Mouse (Mus musculus): ENCODE measurements around the gene S100a5. TPM values are rescaled to one million over a fixed set of nuclear protein-coding genes. Genes with fewer than 3 reads are reported as not detected.

S100a5 gene
- polyA plus RNA-seq, 1 experiment from 2014 or later, result 4.5 TPM

DNA sequence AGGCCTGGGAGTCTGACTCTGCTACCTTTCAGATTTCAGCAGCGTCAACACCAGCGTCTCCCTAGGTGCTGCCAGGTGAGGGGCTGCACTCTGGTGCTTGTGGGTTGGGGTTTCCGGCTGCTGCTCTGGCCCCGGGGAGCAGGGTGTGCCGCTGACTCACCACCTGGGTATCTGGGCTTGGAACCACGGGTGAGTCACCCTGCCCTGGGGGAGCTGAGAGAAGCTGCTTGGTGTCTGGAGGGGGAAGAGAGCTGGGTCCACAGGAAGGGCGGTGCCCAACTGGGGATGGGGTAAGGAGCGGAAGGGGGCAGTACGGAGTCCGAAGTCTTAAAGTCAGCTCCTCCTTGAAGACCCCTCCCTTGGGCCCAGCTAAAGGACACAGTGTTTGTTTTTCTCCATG lies 21.4 kb upstream of the S100a5 start:
- 45% methylated on average over 10 of the region's 10 CpGs for WGBS
- H3K27ac ChIP-seq, result peak overlapping the region; percentile 89
- no peak overlapping the region for H3K9ac ChIP-seq
- H3K4me1 ChIP-seq, result peaks cover 33% of the 10 kb centered on the region
- H3K27me3 ChIP-seq (replicated peaks), result no peaks in the 10 kb centered on the region
- peak; percentile 83 for ATAC-seq (ENCODE audit: insufficient read depth, low FRiP score, low read depth)
- no peaks in the 10 kb centered on the region for H3K9me3 ChIP-seq
- H3K4me3 ChIP-seq (replicated peaks), result no peak overlapping the region
- no peaks in the 10 kb centered on the region for H3K36me3 ChIP-seq
- peak overlapping the region; percentile 13; the same call in 1 of the 2 replicates for H3K4me2 ChIP-seq

DNA sequence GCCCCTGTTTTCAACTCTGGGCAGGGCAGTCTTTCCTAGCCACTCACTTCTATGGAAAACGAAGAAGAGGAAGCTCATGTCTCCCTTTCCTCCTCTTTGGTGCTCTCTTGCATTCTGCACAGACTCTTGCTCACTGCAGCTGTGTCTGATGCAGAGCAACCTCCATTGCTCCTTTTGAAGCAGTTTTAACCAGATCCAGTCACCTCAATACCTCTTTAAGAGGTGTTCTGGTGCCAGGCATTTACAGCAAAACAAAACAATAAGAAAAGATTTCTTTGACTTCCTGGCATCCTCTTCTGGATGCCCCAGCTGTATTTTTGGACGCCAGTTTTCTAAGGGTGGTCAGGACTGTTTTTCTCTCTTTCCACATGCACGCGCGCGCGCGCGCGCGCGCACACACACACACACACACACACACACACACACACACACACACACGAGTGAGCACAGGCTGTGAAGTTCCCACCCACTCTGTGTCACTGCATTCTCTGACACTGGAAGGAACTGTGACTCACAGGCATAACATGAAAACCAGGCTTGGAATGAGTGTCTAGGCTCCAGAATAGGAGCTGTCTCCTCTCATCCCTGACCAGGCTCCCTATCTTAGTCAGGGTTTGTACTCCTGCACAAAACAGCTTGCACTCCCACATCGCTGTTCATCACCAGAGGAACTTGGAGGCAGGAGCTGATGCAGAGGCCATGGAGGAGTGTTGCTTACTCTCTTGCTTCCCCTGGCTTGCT lies 20.8 kb upstream of the S100a5 start:
- WGBS, result 85% methylated on average over 14 of the region's 14 CpGs
- ATAC-seq (ENCODE audit: insufficient read depth, low FRiP score, low read depth), result no peak
- H3K4me2 ChIP-seq, result peak overlapping the region; percentile 13; the same call in 1 of the 2 replicates

DNA sequence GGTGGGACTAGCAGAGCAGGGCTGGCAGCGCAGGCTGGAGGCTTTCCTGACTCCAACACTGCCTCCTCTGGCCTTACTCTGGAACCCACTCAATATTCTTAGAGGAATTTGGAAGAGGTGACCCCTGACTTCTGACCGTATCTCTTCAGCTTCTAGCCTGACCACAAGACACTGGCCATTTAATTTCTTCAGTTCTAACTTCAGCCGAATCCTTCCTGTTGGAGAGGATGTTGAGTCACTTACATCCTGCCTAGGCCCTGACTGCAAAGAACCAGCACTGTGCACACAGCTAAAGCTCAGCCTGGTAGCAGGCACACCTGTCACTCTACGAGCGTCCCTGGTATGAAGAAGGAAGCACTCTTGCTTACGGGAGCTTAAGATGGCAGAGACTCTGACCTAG lies 18.9 kb upstream of the S100a5 start:
- Histone ChIP-seq H3K36me3 (no peaks in the 10 kb centered on the region), H3K4me2 (no peak overlapping the region), H3K9ac (no peak overlapping the region), H3K27me3 (replicated peaks) (no peaks in the 10 kb centered on the region), H3K4me3 (replicated peaks) (no peak overlapping the region), H3K27ac (peak overlapping the region; percentile 57; the same call in 1 of the 2 replicates), H3K4me1 (peaks cover 25% of the 10 kb centered on the region), H3K9me3 (no peaks in the 10 kb centered on the region)
- no peak for ATAC-seq (ENCODE audit: insufficient read depth, low FRiP score, low read depth)
- WGBS, result 71% methylated on average over 6 of the region's 6 CpGs

More for the DNA sequence above, 20.8 kb upstream of the S100a5 start:
- Histone ChIP-seq H3K27me3 (replicated peaks) (no peaks in the 10 kb centered on the region), H3K9me3 (no peaks in the 10 kb centered on the region), H3K4me3 (replicated peaks) (no peak overlapping the region), H3K4me1 (peaks cover 33% of the 10 kb centered on the region), H3K27ac (peak overlapping the region; percentile 89), H3K9ac (no peak overlapping the region), H3K36me3 (no peaks in the 10 kb centered on the region)

DNA sequence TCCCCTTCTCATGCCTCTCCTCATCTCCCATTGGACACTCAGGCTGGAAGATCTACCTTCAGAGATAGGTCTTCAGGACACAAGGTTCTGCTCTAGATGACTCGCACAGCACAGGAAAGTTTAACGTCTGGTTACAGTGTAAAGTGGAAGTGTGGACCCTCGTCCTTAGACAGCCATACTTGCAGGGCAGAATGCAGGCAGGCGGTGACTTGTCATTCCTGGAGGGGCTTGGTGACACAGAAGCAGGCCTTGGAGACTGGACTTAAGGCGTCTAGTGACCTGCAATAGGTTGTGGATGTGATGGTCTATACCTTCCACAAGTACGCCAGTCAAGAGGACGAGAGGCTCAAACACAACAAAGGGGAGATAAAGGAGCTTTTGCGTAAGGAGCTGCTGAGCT lies 18.4 kb upstream of the S100a5 start, which contains the start of gene S100a2:
TSS of gene S100a2 (plus strand) at position 301 of the 400 bp plus-strand sequence.
- Histone ChIP-seq H3K27ac (peak within 1 kb of the TSS; percentile 57; the same call in 1 of the 2 replicates), H3K36me3 (no peaks in the 10 kb centered on the region)

DNA sequence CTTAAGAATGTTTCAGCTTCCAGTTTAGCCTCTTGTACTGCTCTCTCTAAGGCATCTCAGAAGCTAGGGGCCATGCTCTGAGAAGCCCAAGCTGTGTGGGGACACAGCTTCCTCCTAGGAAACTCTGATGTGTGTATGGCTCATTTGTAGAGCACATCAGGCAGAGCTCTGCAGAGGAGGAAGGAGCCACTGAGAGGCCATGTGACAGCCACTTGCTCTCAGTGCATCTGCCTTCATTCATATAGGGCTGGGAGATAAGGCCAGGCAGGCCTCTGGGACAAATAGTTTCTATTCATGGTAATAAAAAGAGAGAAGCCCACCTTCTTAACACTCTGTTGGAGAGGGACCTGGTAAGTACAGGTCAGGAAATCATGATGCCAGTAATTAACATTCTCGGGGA lies 13.9 kb upstream of the S100a5 start:
- Histone ChIP-seq H3K9ac (no peak overlapping the region), H3K36me3 (no peaks in the 10 kb centered on the region), H3K4me2 (no peak overlapping the region), H3K27me3 (replicated peaks) (no peaks in the 10 kb centered on the region), H3K9me3 (no peaks in the 10 kb centered on the region), H3K4me3 (replicated peaks) (no peak overlapping the region), H3K4me1 (no peaks in the 10 kb centered on the region), H3K27ac (no peak overlapping the region)
- ATAC-seq (ENCODE audit: insufficient read depth, low FRiP score, low read depth), result no peak
- WGBS, result 71% methylated on average over 1 of the region's 1 CpGs

More for the DNA sequence above, 18.4 kb upstream of the S100a5 start, which contains the start of gene S100a2:
- H3K9me3 ChIP-seq, result no peaks in the 10 kb centered on the region
- ATAC-seq (ENCODE audit: insufficient read depth, low FRiP score, low read depth), result no peak
- no peak within 1 kb of the TSS for H3K4me2 ChIP-seq
- peaks cover 24% of the 10 kb centered on the region; the same call in 1 of the 2 replicates for H3K4me1 ChIP-seq
- H3K27me3 ChIP-seq (replicated peaks), result no peaks in the 10 kb centered on the region
- 80% methylated on average over 8 of the region's 8 CpGs for WGBS
- H3K9ac ChIP-seq, result no peak within 1 kb of the TSS
- H3K4me3 ChIP-seq (replicated peaks), result no peak within 1 kb of the TSS

DNA sequence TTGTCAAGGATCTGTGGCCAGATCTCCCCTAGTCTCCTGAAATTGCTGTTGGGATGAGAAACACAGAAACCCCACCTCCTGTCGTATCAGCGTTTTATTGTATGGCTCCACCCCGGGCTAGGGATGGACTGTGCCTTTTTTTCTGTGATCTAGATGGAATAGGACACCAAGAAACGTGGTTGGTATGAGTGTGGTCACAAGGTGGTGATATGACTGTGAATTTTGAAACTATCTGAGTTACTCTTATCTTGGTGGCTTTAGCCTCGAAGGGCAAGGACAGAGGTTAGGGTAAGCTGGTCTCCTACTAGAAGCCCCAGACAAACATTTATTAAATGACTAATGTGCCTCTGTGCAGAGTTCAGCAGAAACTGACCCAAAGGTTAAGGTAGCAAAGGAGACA lies 12.8 kb upstream of the S100a5 start:
- H3K4me3 ChIP-seq (replicated peaks), result no peak overlapping the region
- H3K4me2 ChIP-seq, result no peak overlapping the region
- H3K27ac ChIP-seq, result no peak overlapping the region
- 54% methylated on average over 5 of the region's 5 CpGs for WGBS
- H3K9me3 ChIP-seq, result no peaks in the 10 kb centered on the region
- ATAC-seq (ENCODE audit: insufficient read depth, low FRiP score, low read depth), result no peak
- H3K36me3 ChIP-seq, result no peaks in the 10 kb centered on the region
- no peaks in the 10 kb centered on the region for H3K27me3 ChIP-seq (replicated peaks)
- no peaks in the 10 kb centered on the region for H3K4me1 ChIP-seq
- H3K9ac ChIP-seq, result no peak overlapping the region

DNA sequence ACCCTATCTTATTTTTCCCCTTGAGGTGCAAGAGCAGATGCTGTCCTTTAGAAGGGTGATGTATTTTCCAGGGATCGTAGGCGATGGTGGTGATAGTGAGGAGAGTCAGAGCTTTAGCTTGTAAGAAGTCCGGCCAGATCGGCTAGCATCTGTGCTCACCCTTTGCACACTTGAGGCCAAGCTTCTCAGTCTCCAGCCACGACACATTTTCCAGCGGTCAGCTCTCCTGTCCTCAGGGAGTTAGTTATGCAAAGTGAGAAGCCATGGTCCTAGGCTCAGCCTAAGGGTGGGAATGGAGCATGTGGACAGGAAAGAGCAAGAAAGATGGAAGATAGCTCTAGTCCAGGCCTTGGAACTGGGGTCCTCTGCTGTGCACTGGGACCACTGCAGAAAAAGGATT lies 11.5 kb upstream of the S100a5 start:
- H3K4me3 ChIP-seq (replicated peaks), result no peak overlapping the region
- H3K9ac ChIP-seq, result no peak overlapping the region
- H3K4me1 ChIP-seq, result no peaks in the 10 kb centered on the region
- H3K27ac ChIP-seq, result no peak overlapping the region
- no peaks in the 10 kb centered on the region for H3K36me3 ChIP-seq
- 94% methylated on average over 6 of the region's 6 CpGs for WGBS
- no peak overlapping the region for H3K4me2 ChIP-seq
- no peaks in the 10 kb centered on the region for H3K27me3 ChIP-seq (replicated peaks)
- H3K9me3 ChIP-seq, result no peaks in the 10 kb centered on the region
- ATAC-seq (ENCODE audit: insufficient read depth, low FRiP score, low read depth), result no peak

DNA sequence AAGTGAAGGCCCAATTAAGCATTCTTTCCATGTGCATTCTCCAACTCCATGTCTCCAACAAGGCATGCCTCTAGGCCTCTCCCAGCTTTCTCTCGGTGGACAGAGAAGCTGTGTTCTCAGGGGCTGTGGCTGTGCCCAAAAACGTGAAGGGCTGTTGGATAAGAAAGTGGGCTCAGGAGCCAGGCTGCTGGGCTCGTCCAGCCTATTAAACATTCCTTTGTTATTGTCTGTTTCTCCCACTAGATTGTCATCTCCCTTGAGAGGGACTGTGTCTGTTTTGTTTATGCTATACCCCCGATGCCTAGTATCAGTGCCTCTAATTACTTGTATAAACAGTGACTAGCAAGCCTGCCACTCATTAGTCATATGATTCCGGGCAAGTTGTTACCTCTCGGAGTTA lies 10.6 kb upstream of the S100a5 start:
- H3K4me2 ChIP-seq, result no peak overlapping the region
- H3K27ac ChIP-seq, result no peak overlapping the region
- ATAC-seq (ENCODE audit: insufficient read depth, low FRiP score, low read depth), result no peak
- no peaks in the 10 kb centered on the region for H3K27me3 ChIP-seq (replicated peaks)
- WGBS, result 31% methylated on average over 6 of the region's 6 CpGs
- no peak overlapping the region for H3K4me3 ChIP-seq (replicated peaks)
- no peaks in the 10 kb centered on the region for H3K4me1 ChIP-seq
- H3K9ac ChIP-seq, result no peak overlapping the region
- no peaks in the 10 kb centered on the region for H3K9me3 ChIP-seq
- no peaks in the 10 kb centered on the region for H3K36me3 ChIP-seq

DNA sequence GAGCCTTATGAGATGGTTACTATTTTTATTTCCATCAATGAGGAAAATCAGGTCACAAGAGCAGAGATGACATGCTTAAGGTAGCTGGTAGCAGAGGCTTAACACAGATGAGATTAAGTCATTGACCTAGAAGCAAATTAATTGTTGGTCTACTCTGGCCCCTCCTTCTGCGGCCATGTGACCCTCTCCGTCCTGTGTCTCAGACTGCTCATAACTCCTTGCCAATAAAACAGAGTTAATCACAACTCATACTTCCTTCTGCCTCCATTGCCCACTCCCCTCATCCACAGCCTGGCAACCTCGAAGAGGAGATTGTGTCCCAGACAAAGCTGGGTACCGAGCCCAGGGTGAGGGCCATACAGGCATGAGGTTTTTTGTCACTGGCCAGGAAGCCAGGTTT lies 10.1 kb upstream of the S100a5 start:
- ATAC-seq (ENCODE audit: insufficient read depth, low FRiP score, low read depth), result no peak
- no peak overlapping the region for H3K9ac ChIP-seq
- H3K4me2 ChIP-seq, result no peak overlapping the region
- no peaks in the 10 kb centered on the region for H3K9me3 ChIP-seq
- H3K27me3 ChIP-seq (replicated peaks), result no peaks in the 10 kb centered on the region
- no peak overlapping the region for H3K4me3 ChIP-seq (replicated peaks)
- 77% methylated on average over 4 of the region's 4 CpGs for WGBS
- no peaks in the 10 kb centered on the region for H3K36me3 ChIP-seq
- H3K4me1 ChIP-seq, result peaks cover 2% of the 10 kb centered on the region; the same call in 1 of the 2 replicates
- H3K27ac ChIP-seq, result no peak overlapping the region

DNA sequence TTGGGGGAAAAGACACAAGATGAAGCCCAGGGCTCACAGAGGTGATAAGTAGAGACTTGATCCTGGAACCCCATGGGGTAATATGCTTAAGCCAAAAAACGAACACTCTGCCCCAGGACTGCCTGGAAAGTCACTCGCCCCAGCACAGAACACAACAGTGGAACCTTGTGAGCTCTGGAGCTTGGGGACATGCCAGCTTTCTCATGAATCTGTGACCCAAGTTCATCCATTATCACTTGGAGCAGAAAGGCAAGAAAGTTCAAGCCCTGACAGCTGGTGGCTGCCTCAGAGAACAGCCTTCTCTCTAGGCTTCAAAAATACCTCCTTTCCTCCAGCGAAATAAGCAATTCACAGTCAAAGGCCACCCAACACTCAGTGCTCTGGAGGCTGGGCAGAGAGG lies 8.9 kb upstream of the S100a5 start:
- Histone ChIP-seq H3K36me3 (no peaks in the 10 kb centered on the region), H3K27ac (0 out of 2 replicates have a peak overlapping the region, but pooled peaks have one; percentile 0), H3K27me3 (replicated peaks) (no peaks in the 10 kb centered on the region), H3K9ac (no peak overlapping the region), H3K4me1 (peaks cover 13% of the 10 kb centered on the region), H3K4me3 (replicated peaks) (no peak overlapping the region), H3K4me2 (no peak overlapping the region), H3K9me3 (no peaks in the 10 kb centered on the region)
- WGBS, result 69% methylated on average over 3 of the region's 3 CpGs
- no peak for ATAC-seq (ENCODE audit: insufficient read depth, low FRiP score, low read depth)

DNA sequence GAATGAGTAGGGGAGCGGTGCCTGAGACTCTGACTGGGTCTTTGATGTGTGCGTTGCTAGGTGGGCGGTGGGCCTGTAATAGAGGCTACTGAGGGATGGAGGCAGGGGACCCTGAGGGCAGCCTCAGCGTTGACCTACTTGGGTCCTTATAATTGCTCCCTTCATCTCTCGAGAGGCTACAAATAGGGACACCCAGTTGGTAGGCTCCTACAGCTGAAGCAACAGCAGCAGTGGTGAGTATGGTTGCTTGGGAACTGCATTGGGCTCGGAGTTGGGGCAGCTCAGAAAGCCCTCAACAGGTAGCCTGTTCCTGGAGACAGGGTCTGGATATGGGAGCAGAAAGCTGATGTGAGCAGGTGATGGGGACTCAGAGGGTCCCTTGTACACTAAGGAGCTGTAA lies 8.3 kb upstream of the S100a5 start:
- Histone ChIP-seq H3K4me1 (peaks cover 18% of the 10 kb centered on the region), H3K4me2 (no peak overlapping the region), H3K9me3 (no peaks in the 10 kb centered on the region), H3K27me3 (replicated peaks) (no peaks in the 10 kb centered on the region), H3K36me3 (no peaks in the 10 kb centered on the region), H3K4me3 (replicated peaks) (no peak overlapping the region), H3K9ac (no peak overlapping the region), H3K27ac (no peak overlapping the region)
- ATAC-seq (ENCODE audit: insufficient read depth, low FRiP score, low read depth), result no peak
- WGBS, result 87% methylated on average over 6 of the region's 6 CpGs

DNA sequence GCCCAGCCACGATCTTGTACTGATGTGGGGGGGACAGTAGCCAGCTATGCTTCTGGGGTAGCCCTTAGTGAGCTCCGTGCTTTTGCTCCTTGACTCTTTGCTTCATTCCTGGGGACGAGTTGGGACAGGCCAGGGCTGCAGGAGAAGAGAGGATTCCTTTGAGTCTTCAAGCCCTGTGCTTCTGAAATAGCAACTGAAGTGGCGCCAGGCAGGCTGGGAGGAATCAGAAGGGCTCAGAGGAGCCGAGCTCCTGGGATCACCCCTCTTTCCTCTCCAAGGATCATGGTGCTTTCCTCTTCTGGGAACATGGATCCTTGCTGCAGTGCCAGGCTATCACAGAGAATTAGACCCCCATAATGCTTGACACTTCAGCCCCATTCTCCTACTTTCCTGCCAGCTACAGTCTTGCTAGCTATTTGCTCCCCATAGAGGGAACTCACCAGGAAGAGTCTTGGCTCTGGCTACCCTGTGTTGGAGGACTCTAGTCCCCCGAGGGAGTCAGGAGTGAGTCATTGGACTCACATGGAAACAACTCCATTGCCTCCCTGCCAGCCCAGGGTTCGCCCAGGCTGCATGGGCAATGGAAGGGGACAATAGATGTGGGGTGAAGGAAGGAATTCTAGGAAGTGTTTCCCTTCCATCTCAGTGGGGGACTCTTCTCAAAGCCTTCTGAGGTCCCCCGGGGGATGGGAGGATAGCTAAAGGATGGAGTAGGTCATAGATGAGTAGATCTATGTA lies 7.7 kb upstream of the S100a5 start:
- ATAC-seq (ENCODE audit: insufficient read depth, low FRiP score, low read depth), result no peak
- WGBS, result 78% methylated on average over 8 of the region's 8 CpGs
- Histone ChIP-seq H3K9ac (no peak overlapping the region), H3K4me3 (replicated peaks) (no peak overlapping the region), H3K4me2 (no peak overlapping the region), H3K27ac (no peak overlapping the region), H3K27me3 (replicated peaks) (no peaks in the 10 kb centered on the region), H3K4me1 (peaks cover 22% of the 10 kb centered on the region), H3K36me3 (no peaks in the 10 kb centered on the region), H3K9me3 (no peaks in the 10 kb centered on the region)
